ENCODE assay signal across 19 mouse cellular contexts in the genomic region with DNA sequence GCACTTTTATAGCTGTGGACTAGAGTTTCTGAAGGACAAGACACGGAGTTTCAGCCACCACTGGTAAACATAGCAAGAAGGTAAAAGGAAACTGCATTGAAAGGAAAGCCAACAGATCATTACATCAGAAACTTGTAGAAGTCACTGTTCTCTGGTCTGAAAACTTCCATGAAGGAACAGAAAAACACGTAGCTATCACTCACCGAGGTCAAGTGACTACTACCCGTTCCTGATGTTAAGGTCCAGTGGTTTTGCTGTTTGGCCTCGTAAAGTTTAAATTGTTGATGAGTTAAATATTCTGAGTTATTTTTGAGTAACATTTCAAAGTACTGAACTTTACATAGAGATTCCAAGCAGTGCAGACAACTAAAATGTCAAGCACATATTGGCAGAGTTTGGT. TPM values are rescaled to one million over a fixed set of nuclear protein-coding genes. Genes with fewer than 3 reads are reported as not detected.
A peak's percentile ranks its signal among the peaks of the same experiment; 100 is the strongest.
DNase-seq lines count a peak whose midpoint lies in the region; ATAC-seq and TF ChIP-seq lines count a peak whose summit lies in the region.
"Had no signal": no experiment of that assay in that cellular context is flagged by ENCODE, and none has a peak within 500 bp of the region (broad histone marks: within the 10 kb centered on the region; RNA-seq: fewer than 3 reads in every experiment).

No protein-coding gene starts in this region.

- 87% methylated on average over 5 of the region's 5 CpGs for WGBS in hindbrain, embryonic 15.5 days
- WGBS in hindbrain, embryonic 10.5 days: 81% methylated on average over 5 of the region's 5 CpGs
- 41% methylated on average over 5 of the region's 5 CpGs for WGBS in kidney, embryonic 15.5 days
- 81% methylated on average over 5 of the region's 5 CpGs for WGBS in midbrain, embryonic 15.5 days

- H3K9me3 ChIP-seq in hindbrain, embryonic 15.5 days: no peaks in the 10 kb centered on the region
- H3K9me3 ChIP-seq in hindbrain, embryonic 10.5 days: no peaks in the 10 kb centered on the region
- H3K9me3 ChIP-seq in kidney, embryonic 15.5 days (replicated peaks): no peaks in the 10 kb centered on the region
- no peaks in the 10 kb centered on the region for H3K9me3 ChIP-seq in midbrain, embryonic 15.5 days
- H3K9me3 ChIP-seq: embryonic facial prominence, embryonic 13.5 days; heart, embryonic 15.5 days; limb, embryonic 10.5 days had no signal

- 0 out of 2 replicates have a peak overlapping the region, but pooled peaks have one; percentile 85 for H3K4me3 ChIP-seq in hindbrain, embryonic 15.5 days
- no peak overlapping the region for H3K4me3 ChIP-seq in hindbrain, embryonic 10.5 days
- peak overlapping the region; percentile 90 for H3K4me3 ChIP-seq in cortical plate, adult 2 months (ENCODE audit: insufficient read depth, low read length)
- peak overlapping the region; percentile 63 for H3K4me3 ChIP-seq in kidney, embryonic 15.5 days (replicated peaks)
- 0 out of 2 replicates have a peak overlapping the region, but pooled peaks have one; percentile 88 for H3K4me3 ChIP-seq in midbrain, embryonic 15.5 days
- H3K4me3 ChIP-seq: heart, adult 2 months had no signal

- no peaks in the 10 kb centered on the region for H3K27me3 ChIP-seq in hindbrain, embryonic 15.5 days
- peaks cover 13% of the 10 kb centered on the region for H3K27me3 ChIP-seq in hindbrain, embryonic 10.5 days (ENCODE audit: insufficient read depth, poor library complexity, severe bottlenecking)
- peaks cover 16% of the 10 kb centered on the region for H3K27me3 ChIP-seq in kidney, embryonic 15.5 days
- H3K27me3 ChIP-seq in midbrain, embryonic 15.5 days (replicated peaks): no peaks in the 10 kb centered on the region
- H3K27me3 ChIP-seq: CH12.LX had no signal

- no peak for DNase-seq in hindbrain, embryonic 10.5 days (ENCODE audit: low spot score)
- no peak for DNase-seq in heart, adult 18-20 months
- DNase-seq: adrenal gland, adult 8-10 months; cerebellum, adult 11-12 months; heart, adult 2 months; lung, adult 2 months; thymus, postnatal 36 days had no signal

- no peak overlapping the region for H3K27ac ChIP-seq in hindbrain, embryonic 15.5 days (replicated peaks)
- H3K27ac ChIP-seq in hindbrain, embryonic 10.5 days: no peak overlapping the region
- H3K27ac ChIP-seq in cortical plate, adult 2 months (ENCODE audit: insufficient read depth, low read length): no peak overlapping the region
- H3K27ac ChIP-seq in kidney, embryonic 15.5 days: no peak overlapping the region
- no peak overlapping the region for H3K27ac ChIP-seq in midbrain, embryonic 15.5 days
- H3K27ac ChIP-seq: embryonic facial prominence, embryonic 13.5 days; heart, adult 2 months; heart, embryonic 15.5 days; limb, embryonic 10.5 days had no signal

- no peak for TF ChIP-seq POLR2A in cortical plate, adult 2 months (IDR thresholded peaks at IDR 0.05; ENCODE audit: extremely low read depth, insufficient read depth, low read length)

- no peak overlapping the region for H3K9ac ChIP-seq in hindbrain, embryonic 15.5 days
- H3K9ac ChIP-seq in kidney, embryonic 15.5 days: no peak overlapping the region
- H3K9ac ChIP-seq in midbrain, embryonic 15.5 days: no peak overlapping the region

- peak overlapping the region; percentile 90 for H3K4me2 ChIP-seq in hindbrain, embryonic 15.5 days
- peak overlapping the region; percentile 98 for H3K4me2 ChIP-seq in kidney, embryonic 15.5 days
- peak overlapping the region; percentile 88 for H3K4me2 ChIP-seq in midbrain, embryonic 15.5 days

- 0 out of 2 replicates have a peak, but pooled peaks cover 3% of the 10 kb centered on the region for H3K36me3 ChIP-seq in hindbrain, embryonic 15.5 days
- no peaks in the 10 kb centered on the region for H3K36me3 ChIP-seq in hindbrain, embryonic 10.5 days
- H3K36me3 ChIP-seq in kidney, embryonic 15.5 days: no peaks in the 10 kb centered on the region
- H3K36me3 ChIP-seq in midbrain, embryonic 15.5 days (replicated peaks): no peaks in the 10 kb centered on the region
- H3K36me3 ChIP-seq: embryonic facial prominence, embryonic 13.5 days; heart, embryonic 15.5 days; limb, embryonic 10.5 days had no signal

- TF ChIP-seq CTCF in cortical plate, adult 2 months (IDR thresholded peaks at IDR 0.05; ENCODE audit: extremely low read depth, insufficient read depth, low read length): no peak

- H3K4me1 ChIP-seq in hindbrain, embryonic 15.5 days (replicated peaks): peaks cover 14% of the 10 kb centered on the region; the same call in 1 of the 2 replicates
- H3K4me1 ChIP-seq in hindbrain, embryonic 10.5 days (replicated peaks): peaks cover 21% of the 10 kb centered on the region
- peaks cover 2% of the 10 kb centered on the region; the same call in 1 of the 2 replicates for H3K4me1 ChIP-seq in cortical plate, adult 2 months (ENCODE audit: control insufficient read depth, insufficient read depth, low read length)
- peaks cover 21% of the 10 kb centered on the region for H3K4me1 ChIP-seq in kidney, embryonic 15.5 days
- peaks cover 9% of the 10 kb centered on the region; the same call in 1 of the 2 replicates for H3K4me1 ChIP-seq in midbrain, embryonic 15.5 days

- ATAC-seq in hindbrain, embryonic 15.5 days (ENCODE audit: low FRiP score, low read depth): no peak
- no peak for ATAC-seq in kidney, embryonic 15.5 days (replicated peaks; ENCODE audit: low FRiP score)
- no peak for ATAC-seq in midbrain, embryonic 15.5 days (replicated peaks)
- no peak for ATAC-seq in cerebellum, adult (ENCODE audit: insufficient number of reproducible peaks, low FRiP score, low TSS enrichment)
- ATAC-seq: forebrain, postnatal 0 days had no signal

RNA-seq across cellular contexts. Expression of gene Tmem229a, which starts 2.0 kb away (rescaled TPM):
- 5.6 and 5.8 TPM in 2 replicates for polyA plus RNA-seq in hindbrain, embryonic 15.5 days (2015; fragmentation: Nextera tagmentation; extraction: Ambion mirVana)
- polyA plus RNA-seq in hindbrain, embryonic 10.5 days (2016; fragmentation: Nextera tagmentation; extraction: Ambion mirVana): 0.63 and 0.88 TPM in 2 replicates
- 32.7 and 34.5 TPM in 2 replicates for polyA plus RNA-seq in cortical plate, adult 2 months (2012; rRNA removed)
- polyA plus RNA-seq in kidney, embryonic 15.5 days (2015; fragmentation: Nextera tagmentation; extraction: Ambion mirVana): 9.4 and 9.7 TPM in 2 replicates
- 3.2 and 3.8 TPM in 2 replicates for polyA plus RNA-seq in midbrain, embryonic 15.5 days (2015; fragmentation: Nextera tagmentation; extraction: Ambion mirVana)
- total RNA-seq in heart, adult 18-20 months (2021): not detected
- total RNA-seq: CH12.LX; neutrophil, adult 5-6 weeks had no signal
- polyA plus RNA-seq: testis, adult 2 months had no signal
